Mouse (Mus musculus) thymus, adult 2 months (tissue): ENCODE measurements around the gene Hdac4. TPM values are rescaled to one million over a fixed set of nuclear protein-coding genes. Genes with fewer than 3 reads are reported as not detected.
A peak's percentile ranks its signal among the peaks of the same experiment; 100 is the strongest.

Experiments
- DNase-seq: peaks from one replicate; pipeline ENCODE4 v3.0.0; 2021
- H3K27ac ChIP-seq: fragments of 200-500 bp; 2 replicates; pipeline ENCODE4 v1.5.1; 2012; ENCODE audit warnings: low read length, control low read depth; ENCODE audit not compliant: control insufficient read depth, insufficient read depth
- H3K27me3 ChIP-seq: fragments of 200-500 bp; 2 replicates; pipeline ENCODE4 v1.6.1; 2012; ENCODE audit warnings: mild to moderate bottlenecking, low read length, moderate library complexity, mixed read lengths; ENCODE audit not compliant: control insufficient read depth, insufficient read depth
- H3K36me3 ChIP-seq: fragments of 200-500 bp; 2 replicates; pipeline ENCODE4 v1.6.1; 2012; ENCODE audit warnings: mild to moderate bottlenecking, low read length, moderate library complexity; ENCODE audit not compliant: control insufficient read depth, insufficient read depth
- H3K4me1 ChIP-seq: fragments of 200-500 bp; replicated peaks from 2 replicates; pipeline ENCODE4 v1.6.1; 2012; ENCODE audit warnings: low read length; ENCODE audit not compliant: control insufficient read depth, insufficient read depth
- H3K4me3 ChIP-seq: fragments of 200-500 bp; 2 replicates; pipeline ENCODE4 v1.5.1; 2012; ENCODE audit warnings: mild to moderate bottlenecking, low read length, control low read depth, moderate library complexity; ENCODE audit not compliant: control insufficient read depth, insufficient read depth
- CTCF ChIP-seq: fragments of 200-500 bp; IDR thresholded peaks from 2 replicates; pipeline ENCODE4 v1.5.1; 2012; ENCODE audit warnings: mild to moderate bottlenecking, control low read depth, low read length, moderate library complexity, borderline replicate concordance; ENCODE audit not compliant: control insufficient read depth, poor library complexity, insufficient read depth; ENCODE audit errors: extremely low read depth
- POLR2A ChIP-seq: fragments of 200-500 bp; IDR thresholded peaks from 2 replicates; pipeline ENCODE4 v1.6.1; 2012; ENCODE audit warnings: mild to moderate bottlenecking, low read length, control low read depth, moderate library complexity; ENCODE audit not compliant: control insufficient read depth, poor library complexity, insufficient read depth; ENCODE audit errors: extremely low read depth
- WGBS: fragments of 180-500 bp; shearing (Covaris S2); methylation state at CpG from one replicate; pipeline ENCODE4 v1.1.7; 2018; 5-methylcytosine and 5-hydroxymethylcytosine counted together
- polyA plus RNA-seq: library from polyadenylated mRNA; depleted of rRNA; stranded (reverse); fragments of >200 nt; gene quantifications from 2 replicates; pipeline ENCODE4 v1.2.3, GENCODE M21; 2012

Hdac4 gene
- polyA plus RNA-seq, 1 experiment = 33.2 TPM

DNA sequence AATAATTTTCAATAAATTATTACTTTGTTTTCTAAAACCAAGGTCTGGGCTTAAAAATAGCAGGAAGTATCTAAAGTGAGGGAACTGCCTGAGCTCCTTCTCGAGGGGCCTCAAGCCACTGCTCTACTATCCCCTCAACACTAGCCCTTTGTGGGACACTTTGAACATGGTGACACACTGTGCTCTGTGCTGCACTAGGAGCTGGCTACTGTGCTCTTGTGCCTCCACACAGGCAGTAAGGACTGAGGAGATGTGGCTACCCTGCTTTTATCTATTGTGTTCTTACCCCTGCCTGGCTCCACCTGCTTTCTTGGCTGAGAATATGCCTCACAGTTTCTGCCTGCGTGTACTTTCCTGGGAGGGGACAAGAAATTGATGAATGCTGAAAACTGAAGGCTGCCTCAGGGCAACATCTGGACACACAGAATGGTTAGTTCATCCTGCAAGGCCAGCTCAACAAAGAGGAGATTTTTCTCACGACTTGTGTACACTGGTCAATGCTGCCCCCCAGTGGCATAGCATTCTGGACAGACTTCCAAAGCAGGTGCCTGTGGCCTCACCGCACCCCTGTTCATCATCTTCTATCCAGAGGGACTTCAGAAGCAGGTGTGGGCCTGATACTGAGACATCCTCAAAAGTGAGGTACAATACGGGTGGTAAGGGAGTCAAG is 226.7 kb downstream of the Hdac4 start:
- H3K27me3 ChIP-seq = no peaks in the 10 kb centered on the region
- no peak overlapping the region for H3K27ac ChIP-seq
- TF ChIP-seq CTCF (no peak), POLR2A (no peak)
- H3K36me3 ChIP-seq = 0 out of 2 replicates have a peak, but pooled peaks cover 2% of the 10 kb centered on the region
- 86% methylated on average over 5 of the region's 5 CpGs for WGBS
- no peaks in the 10 kb centered on the region for H3K4me1 ChIP-seq
- H3K4me3 ChIP-seq = no peak overlapping the region
- peak; percentile 41 for DNase-seq

DNA sequence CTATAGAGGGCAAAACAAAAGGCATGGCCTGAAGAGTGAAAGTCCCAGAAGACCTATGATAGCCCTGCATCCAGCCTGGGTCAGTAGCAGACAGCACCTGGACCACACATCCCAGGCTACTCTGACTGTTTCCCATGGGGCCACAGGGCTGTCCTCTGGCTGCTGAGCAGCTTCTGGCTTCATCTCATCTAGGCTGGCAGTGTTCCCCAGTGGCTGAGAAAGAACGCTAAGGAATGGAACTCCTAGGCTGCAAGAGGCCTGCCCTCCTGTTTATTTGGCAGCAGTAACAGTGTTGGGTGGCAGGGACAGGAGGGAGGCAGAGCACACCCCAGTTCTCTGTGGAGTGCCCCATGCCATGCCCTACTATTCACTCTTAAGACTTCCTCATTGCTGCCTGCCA is 228.5 kb downstream of the Hdac4 start:
- no peaks in the 10 kb centered on the region for H3K36me3 ChIP-seq
- WGBS = 96% methylated on average over 1 of the region's 1 CpGs

DNA sequence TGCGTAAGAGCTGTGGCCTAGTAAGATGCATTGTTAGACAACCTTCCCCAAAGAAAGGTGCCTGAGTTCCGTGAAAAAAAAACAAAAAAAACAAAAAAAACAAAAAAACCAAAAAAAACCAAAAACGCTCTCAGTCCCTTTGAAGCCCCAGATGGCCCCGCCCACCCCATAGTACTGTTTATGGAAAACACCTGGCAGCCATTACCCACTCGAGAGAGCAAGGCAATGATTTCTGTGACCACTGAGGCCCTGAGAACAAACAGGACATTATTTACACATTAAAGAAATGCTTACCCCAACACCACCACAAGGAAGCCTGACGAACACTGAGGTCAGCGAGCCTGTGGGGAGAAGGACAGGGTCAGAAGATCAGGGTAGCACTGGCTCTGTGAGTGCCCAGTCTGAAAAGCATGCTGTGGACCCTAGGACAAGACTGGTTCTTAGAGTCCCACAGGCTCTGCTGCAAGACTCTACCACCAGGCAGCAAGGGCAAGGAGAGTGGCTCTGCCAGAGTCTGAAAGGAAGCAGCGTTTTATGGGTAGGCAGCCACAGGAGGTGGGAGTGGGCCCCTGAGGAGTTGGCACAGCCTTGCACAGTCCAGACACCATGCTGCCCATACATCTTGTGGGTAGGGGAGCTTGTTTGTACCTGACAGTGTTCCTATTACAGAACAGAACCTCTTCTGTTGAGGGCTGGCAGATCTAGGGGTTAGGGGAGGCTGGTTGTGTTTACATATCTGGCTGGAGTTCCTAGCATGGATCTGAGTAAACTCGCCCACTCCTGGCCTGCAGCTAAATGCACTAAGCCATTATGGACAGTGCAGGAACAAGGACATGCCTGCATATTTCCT is 230.8 kb downstream of the Hdac4 start:
- Histone ChIP-seq H3K27me3 (no peaks in the 10 kb centered on the region), H3K27ac (no peak overlapping the region), H3K36me3 (no peaks in the 10 kb centered on the region; the same call in none of the 2 replicates), H3K4me1 (no peaks in the 10 kb centered on the region), H3K4me3 (no peak overlapping the region)
- TF ChIP-seq POLR2A (no peak), CTCF (no peak)
- 86% methylated on average over 9 of the region's 9 CpGs for WGBS
- DNase-seq = no peak

More for the DNA sequence above, 228.5 kb downstream of the Hdac4 start:
- Histone ChIP-seq H3K4me1 (no peaks in the 10 kb centered on the region), H3K27ac (no peak overlapping the region), H3K27me3 (no peaks in the 10 kb centered on the region), H3K4me3 (no peak overlapping the region)
- no peak for DNase-seq
- TF ChIP-seq CTCF (no peak), POLR2A (no peak)

DNA sequence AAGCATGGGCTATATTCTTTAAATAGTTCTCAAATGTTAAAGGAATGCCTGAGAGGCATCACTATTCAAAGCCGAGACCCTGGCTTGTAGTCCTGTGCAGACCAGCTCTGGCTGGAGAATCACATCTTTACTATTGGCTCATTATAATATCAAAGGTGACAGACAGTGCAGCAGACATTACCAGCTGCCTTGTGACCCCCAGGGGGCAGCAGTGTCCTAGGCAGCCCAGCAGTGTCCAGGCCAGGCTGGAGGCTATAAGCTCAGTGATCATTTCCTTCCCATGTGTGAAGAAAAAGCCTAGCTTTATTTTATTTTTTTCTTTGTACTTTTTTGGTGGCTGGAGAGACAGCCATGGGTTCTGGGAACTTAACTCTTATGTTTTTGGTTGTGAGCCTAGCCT is 233.2 kb downstream of the Hdac4 start:
- Histone ChIP-seq H3K27ac (no peak overlapping the region), H3K36me3 (peaks cover 2% of the 10 kb centered on the region), H3K4me1 (no peaks in the 10 kb centered on the region), H3K4me3 (no peak overlapping the region), H3K27me3 (no peaks in the 10 kb centered on the region)
- TF ChIP-seq POLR2A (no peak), CTCF (peak; percentile 74)
- 90% methylated on average over 1 of the region's 1 CpGs for WGBS
- peak; percentile 72 for DNase-seq

DNA sequence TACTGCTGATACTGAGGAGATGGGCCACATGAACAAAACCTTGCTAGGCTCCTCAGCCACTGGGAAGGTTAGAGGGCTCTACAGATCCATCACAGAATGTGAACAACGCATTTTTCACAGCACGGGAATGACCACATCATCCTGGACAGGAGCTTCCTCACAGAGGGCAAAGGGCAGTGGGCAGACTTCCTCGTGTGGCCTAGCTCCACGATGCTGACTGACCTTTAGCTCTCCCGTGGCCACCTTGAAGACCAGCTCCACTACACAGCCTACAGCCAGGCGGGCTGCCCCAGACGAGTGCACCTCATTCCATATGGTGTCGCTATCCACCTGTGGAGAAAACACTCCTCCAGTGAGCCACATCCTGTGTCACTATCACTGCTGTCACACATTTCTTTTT is 234.3 kb downstream of the Hdac4 start:
- H3K27me3 ChIP-seq = no peaks in the 10 kb centered on the region
- WGBS = 92% methylated on average over 8 of the region's 8 CpGs
- peaks cover 4% of the 10 kb centered on the region for H3K36me3 ChIP-seq
- H3K4me3 ChIP-seq = no peak overlapping the region
- no peak overlapping the region for H3K27ac ChIP-seq
- no peaks in the 10 kb centered on the region for H3K4me1 ChIP-seq
- no peak for DNase-seq
- TF ChIP-seq POLR2A = no peak
- TF ChIP-seq CTCF = no peak

DNA sequence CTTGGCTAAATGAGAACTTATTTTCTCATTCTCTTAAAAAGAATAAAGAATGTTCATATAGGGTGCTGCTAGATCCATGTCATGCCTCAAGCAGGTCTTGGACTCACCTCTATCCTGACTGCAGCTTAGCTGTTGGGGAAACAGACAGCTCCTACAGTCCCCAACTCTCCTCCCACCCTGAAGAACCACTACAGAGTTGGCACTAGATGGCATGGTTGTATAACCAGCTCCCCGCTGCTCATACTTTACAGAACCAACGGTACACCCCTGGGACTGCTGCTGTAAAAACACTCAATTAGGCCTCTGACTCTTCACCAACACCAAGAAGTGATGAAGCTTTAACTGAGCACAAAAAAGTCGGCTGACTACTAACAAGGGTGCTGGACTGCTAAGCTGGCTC is 235.6 kb downstream of the Hdac4 start:
- no peak overlapping the region for H3K4me3 ChIP-seq
- H3K4me1 ChIP-seq = no peaks in the 10 kb centered on the region
- 87% methylated on average over 3 of the region's 3 CpGs for WGBS
- H3K27ac ChIP-seq = no peak overlapping the region
- peaks cover 9% of the 10 kb centered on the region for H3K36me3 ChIP-seq
- H3K27me3 ChIP-seq = no peaks in the 10 kb centered on the region
- TF ChIP-seq CTCF (no peak), POLR2A (no peak)
- no peak for DNase-seq
